ENCODE assay signal across 34 mouse cellular contexts in genomic region chr7:143999073-143999472, GRCm38 (mm10). TPM values are rescaled to one million over a fixed set of nuclear protein-coding genes. Genes with fewer than 3 reads are reported as not detected.
"Had no signal": no experiment of that assay in that cellular context is flagged by ENCODE, and none has a peak within 500 bp of the region (broad histone marks: within the 10 kb centered on the region; RNA-seq: fewer than 3 reads in every experiment).

No protein-coding gene starts in this region.

- H3K27me3 ChIP-seq: heart, embryonic 12.5 days; heart, embryonic 13.5 days; heart, embryonic 15.5 days; hindbrain, embryonic 12.5 days; hindbrain, embryonic 13.5 days; hindbrain, embryonic 15.5 days; kidney, embryonic 15.5 days had no signal

- H3K4me1 ChIP-seq: heart, embryonic 10.5 days; heart, embryonic 12.5 days; heart, embryonic 13.5 days; heart, embryonic 15.5 days; hindbrain, embryonic 10.5 days; hindbrain, embryonic 12.5 days; hindbrain, embryonic 13.5 days; hindbrain, embryonic 15.5 days; kidney, embryonic 15.5 days had no signal

- ATAC-seq: hindbrain, embryonic 16.5 days; hindbrain, postnatal 0 days; inflammation-experienced regulatory T-cells, adult 6 months had no signal

- DNase-seq: heart, postnatal 10 days; heart, postnatal 14 days; heart, postnatal 36 days; heart, postnatal 4 days; kidney, adult 11 months; kidney, adult 18-20 months; kidney, adult 2 months; kidney, adult 8-10 months; kidney, adult 9 months; kidney, postnatal 10 days; kidney, postnatal 14 days; kidney, postnatal 25 days; kidney, postnatal 36 days; kidney, postnatal 4 days; layer of hippocampus, adult 9-11 months; layer of hippocampus, postnatal 36 days had no signal

- H3K27ac ChIP-seq: heart, embryonic 10.5 days; heart, embryonic 13.5 days; heart, embryonic 15.5 days; hindbrain, embryonic 10.5 days; hindbrain, embryonic 12.5 days; hindbrain, embryonic 13.5 days; hindbrain, embryonic 14.5 days; hindbrain, embryonic 15.5 days; hindbrain, postnatal 0 days; kidney, embryonic 15.5 days; kidney, postnatal 0 days; layer of hippocampus, adult 2 months; left cerebral cortex, adult 2 months had no signal

- H3K4me2 ChIP-seq: heart, embryonic 11.5 days; heart, embryonic 12.5 days; heart, embryonic 13.5 days; heart, embryonic 15.5 days; hindbrain, embryonic 12.5 days; hindbrain, embryonic 13.5 days; hindbrain, embryonic 14.5 days; hindbrain, embryonic 15.5 days; kidney, embryonic 15.5 days had no signal

- H3K4me3 ChIP-seq: heart, embryonic 10.5 days; heart, embryonic 12.5 days; heart, embryonic 13.5 days; heart, embryonic 15.5 days; hindbrain, embryonic 10.5 days; hindbrain, embryonic 12.5 days; hindbrain, embryonic 13.5 days; hindbrain, embryonic 15.5 days; kidney, embryonic 15.5 days; layer of hippocampus, adult 2 months; left cerebral cortex, adult 2 months had no signal

- H3K9me3 ChIP-seq: kidney, embryonic 15.5 days had no signal

- H3K9ac ChIP-seq: heart, embryonic 12.5 days; heart, embryonic 13.5 days; heart, embryonic 15.5 days; hindbrain, embryonic 12.5 days; hindbrain, embryonic 13.5 days; hindbrain, embryonic 14.5 days; hindbrain, embryonic 15.5 days; kidney, embryonic 15.5 days had no signal

- H3K36me3 ChIP-seq: heart, embryonic 10.5 days; heart, embryonic 12.5 days; heart, embryonic 13.5 days; heart, embryonic 15.5 days; hindbrain, embryonic 10.5 days; hindbrain, embryonic 12.5 days; hindbrain, embryonic 13.5 days; hindbrain, embryonic 15.5 days; kidney, embryonic 15.5 days had no signal

RNA-seq across cellular contexts. Expression of gene Shank2, which starts 2.7 kb away (rescaled TPM):
- total RNA-seq: hematopoietic stem cell, adult 5-6 weeks had no signal
- polyA plus RNA-seq: inflammation-experienced regulatory T-cells, adult 6 months had no signal
